Mouse (Mus musculus) liver, adult (tissue): ENCODE results near the gene Btbd3.

ENCODE experiments used
- GATA4 ChIP-seq: IDR thresholded peaks from 2 replicates; pipeline ENCODE4 v1.6.1; 2014; ENCODE audit warnings: mild to moderate bottlenecking, low read length; ENCODE audit not compliant: insufficient replicate concordance

Btbd3 gene

GRCm38 (mm10) chr2:138412537-138412936, 156.2 kb downstream of the Btbd3 start:
- TF ChIP-seq GATA4 = no peak

DNA sequence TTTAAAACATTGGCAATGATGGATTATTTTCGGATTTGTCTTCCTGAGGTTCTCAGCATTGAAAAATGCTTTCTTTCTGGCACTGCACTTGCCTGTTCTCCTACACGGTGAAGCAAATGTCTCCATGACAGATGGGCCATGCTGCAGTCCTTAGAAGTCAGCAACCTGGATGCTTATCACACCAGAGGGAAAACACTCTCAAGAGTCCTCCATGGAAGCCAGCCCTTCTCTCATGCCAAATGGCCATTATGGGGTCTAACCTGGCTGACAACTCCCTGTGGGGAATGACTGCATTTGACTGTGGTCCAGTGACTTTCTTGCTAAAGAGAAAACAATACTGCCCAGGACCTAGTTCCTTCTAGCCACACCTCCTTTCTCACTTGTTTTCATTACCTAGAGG, 166.0 kb downstream of the Btbd3 start:
- no peak for TF ChIP-seq GATA4

GRCm38 (mm10) chr2:138431991-138432390, 175.6 kb downstream of the Btbd3 start:
- TF ChIP-seq GATA4 = no peak

DNA sequence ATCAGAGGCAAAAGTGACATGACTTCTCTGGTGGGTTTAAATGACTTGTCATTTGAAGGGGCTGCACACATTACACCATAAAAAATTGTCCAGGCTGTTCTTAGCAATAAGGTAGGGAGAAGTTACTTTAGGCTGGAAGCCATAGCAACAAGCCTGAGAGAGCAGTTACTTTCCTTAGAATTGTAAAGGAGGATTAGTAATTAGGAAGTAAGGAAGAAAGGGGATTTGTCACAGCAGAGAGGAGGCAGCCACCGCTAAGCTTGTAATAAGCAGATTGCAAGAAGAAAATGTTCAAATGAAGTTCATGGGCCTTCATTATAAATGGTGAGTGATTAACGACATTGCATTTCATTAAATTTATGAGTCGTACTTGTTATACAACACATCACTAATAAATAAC, 190.1 kb downstream of the Btbd3 start:
- TF ChIP-seq GATA4 = no peak

DNA sequence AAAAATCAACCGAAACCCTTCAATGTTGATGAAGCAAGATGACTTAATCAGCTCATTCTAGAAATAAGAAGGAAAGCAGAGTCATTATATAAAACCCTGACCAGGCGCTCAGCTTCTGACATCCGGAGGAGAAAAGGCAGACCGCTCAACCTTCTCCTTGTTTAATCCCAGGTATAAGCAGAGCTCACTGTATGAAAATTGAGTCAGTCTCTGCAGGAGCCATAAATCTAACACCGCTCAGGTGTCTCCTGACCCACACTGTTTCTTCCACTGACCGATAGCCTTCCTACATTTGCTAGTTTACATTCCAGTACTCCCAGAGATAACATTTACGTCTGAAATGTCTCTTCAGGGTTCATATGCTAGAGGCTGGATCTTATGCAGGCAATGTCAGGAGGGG, 190.6 kb downstream of the Btbd3 start:
- TF ChIP-seq GATA4 = no peak

DNA sequence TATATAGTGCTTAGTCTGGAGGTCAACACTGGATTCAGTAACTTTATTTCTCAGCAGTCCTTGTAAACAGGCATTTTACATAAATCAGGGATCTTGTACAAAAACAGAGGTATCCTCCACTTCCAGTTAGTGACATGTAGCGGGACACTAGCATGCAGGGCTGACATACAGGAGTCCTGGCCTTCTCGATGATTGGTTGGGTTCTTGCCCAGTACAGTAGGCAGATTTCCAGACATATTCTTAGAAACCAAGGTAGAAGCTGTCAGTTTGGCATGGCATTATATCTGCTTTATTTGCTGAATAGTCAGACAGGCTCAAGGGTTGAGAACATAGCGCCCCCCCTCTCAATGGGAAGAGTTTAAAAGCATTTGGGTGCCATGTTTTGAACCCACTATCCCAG, 191.3 kb downstream of the Btbd3 start:
- no peak for TF ChIP-seq GATA4

DNA sequence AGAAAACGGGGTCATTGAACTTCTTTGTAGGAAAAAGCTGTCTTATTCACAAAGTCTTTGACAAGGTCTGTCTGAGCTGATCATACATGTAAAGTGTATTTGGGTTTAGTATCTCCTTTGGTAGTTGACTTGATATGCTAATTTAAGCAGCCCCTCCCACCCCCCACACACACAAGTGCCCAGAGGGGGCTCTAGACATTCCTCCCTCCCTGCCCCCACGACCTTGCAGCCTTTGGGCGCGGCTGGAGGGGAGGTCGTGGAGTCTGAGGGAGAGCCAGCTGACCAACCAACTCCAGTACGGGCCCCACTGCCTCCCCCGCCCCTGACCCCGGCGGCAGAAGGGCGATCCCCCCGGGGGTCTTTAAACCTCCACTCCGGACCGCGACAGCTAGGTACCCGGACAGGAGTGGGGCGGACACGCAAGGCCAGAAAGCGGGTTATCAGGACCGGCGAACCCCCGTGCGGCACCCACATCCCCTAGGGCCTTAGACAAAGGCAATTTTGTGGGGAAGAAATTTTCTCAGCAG, 211.7 kb downstream of the Btbd3 start:
- TF ChIP-seq GATA4 = no peak

- no peak for TF ChIP-seq GATA4
Measured at GRCm38 (mm10) chr2:138473407-138473806, 217.0 kb downstream of the Btbd3 start.

DNA sequence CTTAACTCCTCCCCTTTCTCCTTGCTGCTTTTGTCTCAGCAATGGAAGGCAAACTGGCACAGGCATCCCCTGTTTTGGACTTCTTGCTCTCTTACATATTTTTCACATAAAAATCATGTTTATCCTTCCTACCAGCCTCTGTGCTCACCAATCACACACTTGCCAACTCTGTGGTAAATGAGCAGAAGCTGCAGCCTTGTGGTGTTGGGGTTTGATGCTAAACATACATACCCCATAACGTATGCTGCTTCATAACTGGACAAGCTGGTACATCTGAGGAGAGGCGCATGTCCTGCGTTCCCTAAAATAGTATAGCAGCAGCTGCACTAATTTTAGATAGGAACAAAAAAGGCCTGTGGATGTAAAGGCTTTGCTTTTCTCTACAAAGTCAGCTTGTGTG, 220.1 kb downstream of the Btbd3 start:
- no peak for TF ChIP-seq GATA4

DNA sequence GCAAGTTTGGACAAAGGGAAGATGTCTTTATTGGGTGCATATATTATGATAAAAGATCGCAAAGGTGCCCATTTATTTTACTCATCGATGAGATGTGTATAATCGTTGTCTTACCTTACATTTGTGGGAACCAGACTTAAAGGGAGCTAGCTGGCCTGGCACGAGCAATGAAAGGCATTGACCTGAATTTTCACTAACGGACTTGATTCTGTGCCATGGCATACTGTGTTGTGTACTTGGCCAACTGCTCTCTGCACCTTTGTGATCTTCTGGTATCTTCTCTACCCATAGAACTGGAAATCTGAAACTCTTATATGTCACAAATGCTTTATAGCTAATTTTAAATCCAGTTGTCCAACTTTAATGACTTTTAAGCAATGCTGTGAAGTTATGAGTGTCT, 220.9 kb downstream of the Btbd3 start:
- TF ChIP-seq GATA4 = no peak

DNA sequence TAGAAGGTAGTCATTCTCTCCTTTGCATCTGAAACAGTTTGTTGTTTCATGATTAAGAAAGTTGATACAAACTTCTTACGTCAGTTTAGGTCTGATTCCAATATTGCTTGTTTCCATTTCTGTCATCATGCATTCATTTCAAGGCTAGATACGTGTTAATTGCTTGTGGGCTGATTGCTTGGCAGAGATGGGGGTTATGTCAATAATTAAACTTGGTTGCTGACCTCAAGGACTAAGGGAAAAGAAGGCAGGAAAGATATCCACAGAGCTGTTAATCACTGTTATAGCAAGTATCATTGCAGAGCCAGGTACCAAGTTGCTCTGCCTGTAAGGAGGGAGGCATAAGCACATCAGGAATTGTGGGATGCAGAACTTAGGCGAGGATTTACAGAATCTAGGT, 226.2 kb downstream of the Btbd3 start:
- TF ChIP-seq GATA4 = no peak

GRCm38 (mm10) chr2:138484871-138485270, 228.5 kb downstream of the Btbd3 start:
- TF ChIP-seq GATA4 = no peak

DNA sequence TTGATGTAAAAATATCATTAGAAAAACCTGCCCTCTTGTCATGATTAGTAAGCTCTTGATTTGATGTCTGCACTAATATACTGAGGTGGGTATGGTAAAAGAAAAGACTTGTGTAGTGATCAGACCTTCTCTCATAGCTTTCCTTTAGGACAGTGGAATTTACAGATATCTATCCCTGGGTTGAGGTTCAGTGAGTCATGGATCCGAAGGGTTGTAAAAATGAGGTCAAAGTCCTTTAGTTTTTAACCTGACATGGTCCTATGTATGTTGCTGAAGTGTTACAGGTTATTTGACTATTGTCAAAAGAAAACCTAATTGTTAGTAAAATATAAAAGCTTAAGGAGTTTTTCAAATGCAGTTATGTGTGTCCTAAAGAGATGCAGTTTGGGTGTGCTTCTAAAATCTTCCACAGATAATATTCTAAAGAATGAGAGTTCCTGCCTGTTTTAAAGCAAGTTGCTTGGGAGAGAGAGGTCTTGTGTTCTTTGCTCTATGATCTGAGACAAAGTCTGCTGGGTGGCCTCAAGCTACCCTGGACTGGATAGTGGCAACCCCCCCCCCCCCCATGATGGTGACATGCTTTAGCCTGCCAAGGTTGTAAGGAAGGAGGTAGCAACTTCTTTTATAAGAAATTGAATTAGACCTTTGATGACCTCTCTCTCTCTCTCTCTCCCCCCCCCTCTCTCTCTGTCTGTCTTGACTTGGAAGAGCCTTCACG, 234.5 kb downstream of the Btbd3 start:
- no peak for TF ChIP-seq GATA4

DNA sequence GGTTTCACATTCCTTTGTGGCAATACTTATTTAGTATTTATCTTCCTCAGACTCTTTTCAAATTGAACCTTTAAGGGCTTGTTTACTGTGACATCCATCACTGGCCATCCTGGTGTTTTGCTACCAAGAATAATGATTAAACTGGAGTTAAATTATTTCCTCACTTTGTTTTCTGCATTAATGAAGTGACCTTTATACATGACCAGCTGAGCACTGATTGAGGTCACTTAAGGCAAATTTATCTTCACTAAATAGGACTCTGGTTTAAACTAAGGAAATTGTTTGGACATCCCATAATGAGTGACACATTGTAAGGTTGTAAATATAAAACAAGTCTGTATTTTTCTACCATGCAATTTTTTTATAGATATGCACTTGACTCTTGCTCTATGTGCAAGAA, 235.8 kb downstream of the Btbd3 start:
- TF ChIP-seq GATA4 = no peak

DNA sequence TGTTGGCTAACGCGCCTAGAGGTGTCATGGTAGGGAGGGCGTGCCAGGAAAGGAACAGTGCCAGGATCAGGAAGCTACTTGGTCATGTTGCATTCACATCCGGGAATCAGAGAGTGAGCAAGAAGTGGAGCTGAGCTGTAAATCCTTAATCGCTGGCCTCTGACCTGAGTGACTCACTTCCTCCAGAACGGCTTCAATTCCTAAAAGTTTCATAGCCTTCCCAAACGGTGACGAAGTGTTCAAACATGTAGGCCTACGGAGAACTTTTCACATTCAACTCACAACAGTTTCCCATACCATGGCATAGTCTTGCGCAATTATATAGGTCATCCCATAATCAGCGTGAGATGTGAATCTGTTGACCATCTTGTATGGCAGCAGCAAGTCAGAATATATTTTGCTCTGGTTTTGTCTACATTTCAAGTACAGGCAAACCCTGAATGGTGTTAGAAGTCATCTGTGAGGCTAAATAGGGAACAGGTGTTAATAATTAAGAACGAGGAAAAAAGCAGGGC, 247.6 kb downstream of the Btbd3 start:
- no peak for TF ChIP-seq GATA4

DNA sequence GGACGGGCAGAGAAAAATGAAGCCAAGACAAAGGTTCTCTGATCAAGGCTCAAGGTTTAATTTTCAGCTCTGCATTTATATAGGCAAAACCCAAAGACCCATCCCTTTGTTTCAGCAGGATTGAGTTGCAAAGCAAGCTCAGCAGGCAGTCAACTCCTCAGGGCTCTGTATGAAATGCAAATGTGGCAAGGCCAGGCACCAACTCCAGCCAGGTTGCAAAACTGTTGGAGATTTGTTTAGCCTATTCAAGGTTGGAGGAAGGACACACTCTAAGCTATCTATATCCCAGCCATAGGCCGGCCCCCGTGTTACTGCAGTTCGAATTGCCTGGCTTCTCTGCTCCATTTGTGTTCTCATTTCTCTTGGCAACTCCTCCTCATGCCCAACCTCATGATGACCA, 259.2 kb downstream of the Btbd3 start:
- no peak for TF ChIP-seq GATA4

- no peak for TF ChIP-seq GATA4
Measured at GRCm38 (mm10) chr2:138528461-138528860, 272.1 kb downstream of the Btbd3 start.
